Mouse (Mus musculus) gastrocnemius, adult 8-10 months (tissue): ENCODE results near the gene Plxdc1. TPM values are rescaled to one million over a fixed set of nuclear protein-coding genes. Genes with fewer than 3 reads are reported as not detected.

Experiments
- DNase-seq, 2 experiments: peaks; one replicate each; pipeline ENCODE4 v3.0.0; 2022; ENCODE audit warnings: low spot score in 2 of 2
- total RNA-seq, 4 experiments: library from RNA; stranded (reverse); gene quantifications; 2 replicates each; pipeline ENCODE4 v1.2.4; 2022

Plxdc1 gene
- total RNA-seq, 4 experiments from 2014 or later, result 1.3 to 3.4 (median 1.9) TPM

DNA sequence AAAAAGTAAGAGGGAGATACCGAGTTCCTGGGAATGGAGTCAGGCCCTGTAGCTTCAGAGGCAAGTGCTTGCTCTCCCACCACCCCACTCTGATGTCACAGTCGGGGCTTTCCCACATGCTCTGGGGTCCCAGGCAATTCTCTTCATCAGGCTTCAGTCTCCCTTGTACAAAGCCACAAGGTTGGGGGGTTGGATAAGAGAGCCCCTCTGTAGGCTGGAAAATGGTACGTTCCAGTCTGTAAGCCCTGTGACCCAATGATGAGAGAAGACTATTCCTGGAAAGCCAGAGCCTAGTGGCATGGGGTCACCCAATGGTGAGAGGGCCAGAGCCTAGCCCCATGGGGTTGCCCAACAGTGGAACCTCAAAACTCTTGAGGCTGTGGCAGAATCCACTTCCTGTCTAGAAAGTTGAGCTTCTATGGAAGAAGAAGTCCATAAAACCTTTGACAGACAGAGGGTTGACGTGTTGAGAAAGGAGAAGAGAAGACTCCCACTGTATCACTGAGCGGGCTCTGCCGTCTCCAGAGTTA lies 70.2 kb downstream of the Plxdc1 start:
- no peak for DNase-seq

DNA sequence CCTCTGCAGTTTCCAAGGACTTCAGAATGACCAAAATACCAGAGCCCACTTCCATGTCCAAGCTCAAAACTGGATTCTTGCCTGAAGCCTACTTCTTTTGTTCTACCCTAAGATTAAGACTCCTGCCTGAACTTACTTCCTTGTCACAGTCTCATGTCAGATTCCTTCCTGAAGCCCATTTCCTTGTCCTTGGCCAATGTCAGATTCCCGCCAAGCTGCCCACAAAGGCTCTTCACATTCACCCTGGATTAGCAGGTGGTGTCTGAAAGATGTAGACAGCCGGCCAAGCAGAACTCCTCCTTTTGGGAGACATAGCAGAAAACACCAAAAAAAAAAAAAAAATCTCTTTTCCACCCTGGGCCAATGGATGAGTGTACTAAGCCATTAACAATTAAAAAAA lies 70.8 kb downstream of the Plxdc1 start:
- DNase-seq, result no peak

DNA sequence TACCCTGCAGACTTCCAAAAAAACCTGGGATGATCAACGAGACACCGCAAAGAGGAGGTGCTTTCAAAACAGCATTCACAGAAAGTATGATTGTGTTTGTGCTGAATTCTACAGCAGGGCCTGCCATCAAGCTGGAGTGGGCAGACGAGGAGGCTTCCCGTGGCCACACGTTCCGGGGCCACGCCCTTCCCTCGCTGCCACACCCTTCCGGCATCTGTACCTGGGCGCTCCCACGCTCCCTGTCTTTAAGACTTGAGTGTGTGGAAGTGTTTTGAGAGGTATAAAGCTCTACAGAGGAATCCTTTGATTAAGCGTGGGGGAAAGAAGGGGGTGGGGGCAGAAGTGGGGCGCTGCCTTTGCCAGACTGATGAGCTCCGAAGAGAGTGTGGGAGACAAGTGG lies 73.1 kb downstream of the Plxdc1 start:
- DNase-seq, result no peak

DNA sequence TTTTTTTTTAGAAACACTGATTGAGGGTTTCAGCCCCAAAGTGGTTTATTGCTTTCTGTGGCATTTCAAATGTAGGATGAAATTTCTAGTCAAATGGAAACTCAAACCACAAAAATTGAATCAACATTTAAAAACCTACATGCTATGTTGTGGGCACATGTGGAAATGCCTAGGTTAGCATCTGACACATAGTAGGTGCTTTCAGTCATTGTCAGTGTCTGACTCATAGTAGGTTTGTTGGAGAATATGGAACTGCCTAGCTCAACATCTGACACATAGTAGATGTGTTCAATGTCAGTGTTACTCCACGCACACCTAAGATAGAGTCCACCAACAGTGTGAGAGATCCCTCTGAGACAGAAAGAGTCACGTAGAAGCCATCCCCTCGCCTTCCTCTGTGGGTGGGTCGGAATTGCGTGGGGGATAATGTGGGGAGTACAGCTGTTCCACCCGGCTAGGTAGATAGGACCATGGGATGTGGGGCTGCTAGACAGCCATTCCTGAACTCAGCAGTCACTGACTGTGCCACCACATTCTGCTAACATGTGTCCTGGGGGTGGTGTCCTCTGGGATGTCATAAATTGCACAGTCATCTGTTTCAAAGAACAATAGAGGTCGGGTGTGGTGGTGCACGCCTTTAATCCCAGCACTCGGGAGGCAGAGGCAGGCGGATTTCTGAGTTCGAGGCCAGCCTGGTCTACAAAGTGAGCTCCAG lies 77.5 kb downstream of the Plxdc1 start:
- no peak for DNase-seq

DNA sequence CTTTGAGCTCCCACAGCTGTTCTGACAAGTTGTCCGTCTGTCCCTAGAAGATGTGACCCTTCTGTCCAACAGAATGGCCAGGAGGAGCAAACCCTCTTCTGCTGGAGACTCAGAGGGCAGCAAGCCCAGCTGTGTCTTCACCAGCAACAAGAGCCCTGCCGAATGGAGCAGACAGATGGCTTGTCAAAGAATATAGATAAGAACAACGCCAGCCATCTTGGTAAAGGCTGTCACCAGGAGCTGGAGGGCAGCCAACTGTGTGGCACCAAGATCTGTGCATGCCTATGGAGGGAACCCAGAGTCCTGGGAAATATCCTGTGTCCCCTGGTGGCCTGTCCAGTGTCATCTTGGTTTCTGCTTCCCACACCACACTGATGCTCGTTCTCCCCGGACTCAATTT lies 78.3 kb downstream of the Plxdc1 start:
- no peak for DNase-seq

DNA sequence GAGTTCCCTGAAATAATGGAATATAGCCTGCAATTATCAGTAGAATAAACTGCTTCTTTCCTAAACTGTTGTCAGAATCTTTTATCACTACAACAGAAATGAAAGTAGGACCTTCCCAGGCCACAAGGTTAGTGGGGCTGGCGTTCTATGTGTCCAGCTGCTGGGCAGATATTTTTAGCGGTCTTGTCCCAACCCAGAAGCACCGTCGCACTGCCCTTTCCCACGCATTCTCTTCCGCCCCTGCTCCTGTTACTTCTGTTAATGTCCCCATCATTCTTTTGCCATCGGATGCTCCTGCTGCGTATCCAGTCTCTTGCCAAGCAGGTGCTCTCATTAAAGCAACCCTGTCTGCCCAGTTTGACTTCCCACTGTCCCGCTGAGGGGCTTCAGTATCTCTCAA lies 79.3 kb downstream of the Plxdc1 start:
- DNase-seq, result no peak

DNA sequence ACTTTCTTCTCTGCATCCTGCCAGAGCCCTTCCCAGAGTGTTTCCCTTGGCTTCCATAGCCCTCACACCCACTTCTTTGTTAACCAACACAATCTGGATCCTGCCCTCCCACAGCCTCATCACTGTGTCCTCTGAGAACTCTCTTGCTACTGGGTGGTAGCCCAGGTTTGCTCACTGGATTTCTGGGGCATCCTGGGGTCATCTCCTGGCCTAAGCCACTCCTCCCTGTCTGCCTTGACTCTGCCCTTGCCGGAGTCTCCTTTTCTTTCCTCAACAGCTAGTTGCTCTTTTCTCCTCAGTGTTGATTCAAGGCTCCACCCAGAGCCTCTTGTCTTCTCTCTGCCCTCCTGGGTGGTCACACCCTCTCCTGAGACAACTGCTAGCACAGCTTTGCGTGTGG lies 80.3 kb downstream of the Plxdc1 start:
- no peak for DNase-seq

DNA sequence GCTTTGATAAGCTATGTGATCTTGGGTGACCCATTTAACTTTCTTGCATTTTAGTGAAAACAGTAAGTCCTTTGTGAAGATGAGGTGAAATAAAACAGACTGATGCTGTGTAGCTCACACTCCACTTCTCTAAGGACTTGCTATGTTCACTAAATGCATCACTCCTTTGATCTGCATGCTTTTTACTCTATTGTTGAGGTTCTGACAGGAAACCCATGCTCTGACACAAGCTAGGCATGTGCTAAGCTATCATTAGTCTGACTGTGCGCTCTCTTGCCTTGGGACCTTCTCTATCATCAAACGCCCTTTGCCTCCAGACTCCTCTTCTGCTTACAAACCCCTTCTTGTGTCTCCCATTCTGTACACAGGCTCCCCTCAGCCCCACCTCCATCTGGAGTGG lies 80.7 kb downstream of the Plxdc1 start:
- DNase-seq, result no peak

DNA sequence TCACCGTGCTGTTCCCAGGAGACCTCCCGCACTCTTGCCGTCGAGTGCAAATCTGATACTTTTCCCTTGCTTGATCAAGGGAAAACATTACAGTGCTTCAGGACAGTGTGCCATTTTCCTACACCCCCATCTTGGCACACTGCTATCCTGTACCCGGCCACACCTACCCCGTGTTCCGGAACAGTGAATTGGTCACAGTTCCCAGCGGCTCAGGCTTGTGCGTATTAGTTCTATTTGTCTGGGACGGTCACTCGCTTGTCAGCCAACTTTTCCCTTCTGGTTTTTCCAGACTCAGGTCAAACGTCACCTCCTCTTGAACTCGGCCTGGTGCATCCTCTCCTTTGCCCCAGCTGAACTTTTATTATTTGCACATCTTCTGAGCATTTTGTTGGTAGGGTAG lies 81.4 kb downstream of the Plxdc1 start:
- no peak for DNase-seq

DNA sequence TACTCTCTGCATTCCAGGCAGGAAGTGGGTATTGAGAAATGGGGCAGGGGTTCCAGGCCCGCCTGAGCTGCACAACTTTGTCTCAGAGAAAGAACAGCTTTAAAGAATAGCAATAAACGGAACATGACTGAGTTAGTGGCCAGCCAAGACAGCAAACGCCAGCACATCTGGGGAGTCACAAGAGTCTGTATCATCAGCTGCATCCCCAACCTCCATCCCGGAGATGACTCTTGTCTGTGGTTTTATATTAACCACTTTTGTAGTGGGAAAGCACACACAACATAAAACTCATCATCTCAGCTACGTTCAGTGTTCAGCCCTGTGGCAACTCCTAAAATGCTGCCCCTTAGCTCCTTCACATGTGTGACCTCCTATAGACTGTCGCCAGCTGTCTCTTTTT lies 84.4 kb downstream of the Plxdc1 start:
- DNase-seq, result no peak

DNA sequence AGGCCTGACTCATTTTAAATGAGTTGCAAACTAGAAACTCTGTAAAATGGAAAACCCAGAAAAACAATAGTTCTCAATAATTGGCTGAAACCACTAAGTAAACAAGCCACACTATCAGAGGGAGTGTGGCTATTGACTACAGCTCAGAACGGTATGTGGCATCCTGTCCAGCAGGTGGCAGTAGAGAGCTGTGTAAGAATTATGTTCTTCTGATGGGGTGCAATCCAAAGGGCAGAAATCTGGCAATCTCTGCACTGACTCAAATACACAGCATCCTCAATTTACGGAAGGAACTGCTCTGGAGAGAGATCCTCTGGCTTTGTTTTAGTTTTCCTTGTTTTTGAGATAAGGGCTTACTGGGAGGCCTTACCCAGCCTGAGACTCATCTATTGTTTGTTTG lies 86.4 kb downstream of the Plxdc1 start:
- DNase-seq, result peak; percentile 73 to 74

DNA sequence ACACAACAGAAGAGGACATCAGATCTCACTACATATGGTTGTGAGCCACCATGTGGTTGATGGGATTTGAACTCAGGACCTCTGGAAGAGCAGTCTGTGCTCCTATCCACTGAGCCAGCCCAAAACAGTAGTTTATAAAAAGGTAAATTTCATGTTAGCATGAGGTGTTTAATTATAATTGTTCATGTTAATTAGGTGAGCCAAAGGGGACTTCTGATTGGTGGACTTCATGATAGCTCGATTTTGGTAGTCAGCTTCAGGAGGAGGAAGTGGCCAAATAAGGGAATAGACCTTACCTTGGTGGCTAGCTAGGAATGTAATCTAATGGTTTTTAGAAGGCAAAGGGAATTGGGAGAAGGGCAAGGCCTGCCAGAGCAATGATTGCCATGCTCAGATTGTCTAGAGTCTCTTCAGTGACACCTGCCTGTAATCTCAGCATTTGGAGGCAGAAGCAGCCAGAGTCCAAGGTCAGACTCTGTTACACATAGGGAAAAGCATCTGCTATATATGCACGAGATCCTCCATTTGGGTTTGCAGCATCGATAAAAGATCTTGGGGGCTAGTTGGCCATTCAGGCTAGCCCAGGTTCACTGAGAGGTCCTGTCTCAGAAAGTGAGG lies 88.6 kb downstream of the Plxdc1 start:
- no peak for DNase-seq

DNA sequence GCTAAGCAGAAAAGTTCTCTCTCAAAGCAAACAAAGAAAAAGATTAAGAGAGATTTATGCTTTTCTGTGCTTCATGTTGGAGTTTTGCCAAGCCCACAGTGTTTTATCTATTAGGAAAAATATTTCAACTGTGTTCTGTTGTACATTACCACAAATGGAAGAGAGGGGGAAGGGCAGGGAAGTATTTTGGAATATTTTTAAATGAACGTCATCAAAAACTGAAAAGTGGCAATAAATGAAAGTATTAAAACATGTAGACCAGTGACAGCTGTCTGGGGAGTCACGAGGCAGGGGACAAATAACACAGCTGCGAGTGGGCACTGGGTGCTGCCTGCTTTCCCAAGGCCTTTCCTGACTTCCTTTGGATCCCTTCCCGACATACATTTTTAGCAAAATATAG lies 89.6 kb downstream of the Plxdc1 start:
- DNase-seq, result no peak

DNA sequence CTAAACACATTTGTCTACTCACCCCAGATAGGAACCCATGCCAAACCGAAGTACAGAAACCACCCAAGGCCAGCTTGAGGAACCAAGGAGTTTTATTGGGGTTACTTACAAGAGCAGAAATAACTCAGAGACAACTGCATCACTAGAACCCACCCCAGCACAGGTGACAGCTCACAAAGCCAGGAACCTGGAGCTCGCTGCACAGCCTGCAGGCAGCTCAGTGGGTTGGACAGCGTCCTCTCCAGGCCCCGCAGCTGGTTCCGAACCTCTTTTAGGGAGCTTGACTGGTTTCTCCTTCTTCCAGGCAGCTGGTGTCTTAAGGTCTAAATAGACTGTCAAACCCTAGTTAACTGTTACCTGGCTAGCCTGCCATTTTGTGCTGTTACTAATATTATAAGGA lies 94.4 kb downstream of the Plxdc1 start:
- DNase-seq, result no peak

DNA sequence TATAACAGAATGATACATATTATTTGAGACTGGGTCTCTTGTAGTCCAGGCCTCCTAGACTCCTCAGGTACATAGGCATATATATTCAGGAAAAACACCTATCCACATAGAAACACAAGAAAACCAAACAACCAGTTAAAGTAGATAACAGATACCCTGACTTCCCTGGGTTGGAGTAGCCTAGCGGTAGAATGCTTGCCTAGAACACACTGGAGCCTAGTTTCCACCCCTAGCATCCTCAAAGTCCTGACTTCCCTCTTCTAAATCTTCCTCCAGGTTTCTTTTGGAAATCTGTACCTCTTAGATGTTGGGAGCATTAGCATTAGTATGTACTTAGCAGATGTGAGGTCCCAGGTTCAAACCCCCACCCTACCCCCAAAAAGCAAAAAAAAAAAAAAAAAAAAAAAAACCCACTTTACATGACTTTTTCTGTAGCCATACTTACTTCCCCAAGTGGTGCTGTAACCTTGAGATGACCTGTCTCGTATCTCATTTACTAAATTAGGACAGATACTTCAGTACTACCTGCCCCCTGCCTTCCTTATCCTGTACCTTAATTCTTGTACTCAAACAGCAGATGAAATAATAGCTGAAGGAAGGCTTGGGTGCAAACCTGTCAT lies 100.8 kb downstream of the Plxdc1 start:
- no peak for DNase-seq

DNA sequence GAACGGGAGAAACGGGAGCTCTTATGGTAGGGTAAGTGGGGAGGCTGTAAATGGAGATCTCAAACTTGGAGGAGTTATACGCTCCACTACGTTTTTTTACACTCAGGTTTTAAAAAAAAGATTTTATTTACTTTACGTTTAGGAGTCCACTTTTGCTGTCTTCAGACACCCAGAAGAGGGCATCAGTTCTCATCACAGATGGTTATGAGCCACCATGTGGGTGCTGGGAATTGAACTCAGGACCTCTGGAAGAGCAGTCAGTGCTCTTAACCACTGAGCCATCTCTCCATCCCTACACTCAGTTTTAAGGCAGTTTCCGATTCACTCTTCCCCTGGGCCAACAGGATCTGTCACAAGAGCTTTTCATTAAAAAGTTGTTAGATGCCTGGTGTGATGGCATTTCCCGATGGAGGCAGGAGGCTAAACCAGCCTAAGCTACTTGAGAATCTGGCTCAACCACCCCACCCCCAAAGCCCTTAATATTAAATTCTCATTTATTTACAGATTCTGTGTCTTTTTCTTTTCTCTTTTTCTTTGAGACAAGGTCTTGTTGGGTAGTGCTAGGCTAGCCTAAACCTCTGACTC lies 101.6 kb downstream of the Plxdc1 start:
- no peak for DNase-seq

DNA sequence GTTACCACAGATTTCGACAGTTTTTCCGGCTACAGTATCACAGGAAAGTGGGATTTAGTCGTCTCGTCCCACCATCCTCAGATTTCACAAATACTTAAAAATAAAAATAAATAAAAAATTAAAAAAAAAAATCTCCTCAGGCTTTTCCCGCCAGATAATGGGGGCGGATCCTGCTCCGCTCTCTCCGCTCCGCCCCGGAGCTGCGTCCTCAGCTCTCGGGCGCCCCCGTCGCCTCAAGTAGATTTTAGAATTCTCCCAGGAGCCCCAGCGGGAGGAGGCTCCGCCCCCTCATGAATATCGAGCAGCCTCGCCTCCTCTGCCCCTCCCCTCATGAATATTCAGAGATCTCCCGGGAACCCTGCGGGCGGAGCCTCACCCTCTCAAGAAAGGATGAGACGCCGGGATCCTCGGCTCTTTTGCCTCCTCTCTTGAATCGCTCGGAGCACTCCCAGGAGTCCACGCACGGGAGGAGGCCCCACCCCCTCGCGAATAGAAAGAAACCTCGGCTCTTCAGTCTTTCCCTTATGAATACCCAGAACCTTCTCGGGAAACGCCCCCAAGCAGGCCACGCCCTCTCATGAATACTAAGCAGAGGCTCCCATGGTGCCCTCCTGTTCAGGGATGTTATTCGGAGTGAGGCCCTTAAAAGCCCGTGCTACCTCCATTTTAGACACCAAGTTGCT lies 102.2 kb downstream of the Plxdc1 start, which contains the start of gene Fbxo47:
Fbxo47 (minus strand) TSS at position 237 of the 683 bp plus-strand sequence.
- DNase-seq, result peak; percentile 94 to 96

DNA sequence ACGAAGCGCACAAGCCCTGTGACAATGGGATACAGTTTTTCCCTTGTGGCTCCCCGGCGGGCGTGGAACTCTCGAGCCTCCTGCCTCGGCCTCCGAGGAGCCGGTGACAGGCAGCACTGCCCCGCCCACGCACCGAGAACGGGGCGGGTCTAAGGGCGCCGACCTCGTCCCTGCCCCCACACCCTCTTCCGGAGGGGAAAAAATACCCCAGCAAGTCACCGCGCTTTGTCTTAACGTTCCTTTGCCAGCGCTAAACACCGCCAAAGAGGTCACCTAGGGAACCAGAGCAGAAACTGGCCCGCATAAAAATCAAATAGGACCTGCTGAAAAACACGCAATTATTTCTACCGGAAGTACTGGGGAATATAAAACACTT lies 102.7 kb downstream of the Plxdc1 start:
- peak; percentile 46 to 61 for DNase-seq

DNA sequence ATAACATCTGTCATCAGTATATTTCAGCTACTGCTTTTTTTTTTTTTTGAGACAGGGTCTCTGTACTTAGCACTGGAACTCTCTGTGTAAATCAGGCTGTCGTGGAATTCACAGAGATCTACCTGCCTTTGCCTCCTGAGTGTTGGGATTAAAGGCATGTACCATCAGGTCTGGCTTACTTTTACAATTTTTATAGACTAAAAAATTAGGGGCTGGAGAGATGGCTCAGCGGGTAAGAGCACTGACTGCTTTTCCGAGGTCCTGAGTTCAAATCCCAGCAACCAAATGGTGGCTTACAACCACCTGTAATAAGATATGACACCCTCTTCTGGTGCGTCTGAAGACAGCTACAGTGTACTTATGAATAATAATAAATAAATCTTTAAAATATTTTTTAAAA lies 105.9 kb downstream of the Plxdc1 start:
- DNase-seq, result no peak

DNA sequence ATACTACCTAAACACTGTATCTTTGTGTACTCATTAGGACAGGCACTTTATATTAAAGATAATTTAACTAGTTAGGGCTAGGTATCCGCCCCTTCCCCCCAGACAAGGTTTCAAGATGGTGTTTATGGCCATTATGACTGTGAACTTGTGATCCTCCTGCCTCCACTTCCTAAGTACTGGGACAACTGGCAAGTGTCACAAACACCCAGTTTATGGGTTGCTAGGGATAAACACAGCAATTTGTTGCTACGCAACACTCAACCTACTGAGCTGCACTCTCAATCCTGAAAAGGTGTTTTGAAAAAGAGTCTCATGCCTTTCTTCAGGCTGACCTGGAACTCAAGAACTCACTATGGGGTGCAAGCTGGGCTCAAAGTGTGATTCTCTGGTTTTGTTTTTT lies 108.9 kb downstream of the Plxdc1 start:
- no peak for DNase-seq

DNA sequence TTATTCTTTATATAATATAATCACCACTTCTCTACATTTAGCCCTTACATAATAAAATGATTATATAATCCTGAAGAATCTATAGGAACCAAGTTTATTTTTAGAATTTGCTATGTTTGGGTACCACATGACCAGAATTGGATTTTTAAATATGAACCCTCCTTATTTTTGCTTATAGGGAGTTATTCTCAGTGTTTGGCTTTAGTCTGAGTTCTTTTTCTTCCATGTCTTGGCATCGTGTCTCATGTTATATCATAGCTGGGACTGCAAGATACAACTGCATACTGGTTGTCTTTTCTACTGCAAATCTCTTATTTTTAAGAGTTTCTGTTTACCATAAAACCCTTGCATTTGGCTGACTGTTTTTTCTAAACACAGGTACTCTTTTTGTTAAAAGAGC lies 111.8 kb downstream of the Plxdc1 start:
- no peak for DNase-seq
